Mouse (Mus musculus): ENCODE data around the gene Rasal2. TPM values are rescaled to one million over a fixed set of nuclear protein-coding genes. Genes with fewer than 3 reads are reported as not detected.
A peak's percentile ranks its signal among the peaks of the same experiment; 100 is the strongest.

Gene Rasal2
- polyA plus RNA-seq, 1 experiment from 2014 or later = 11.1 TPM

GRCm38 (mm10) chr1:157416628-157417027, 4.2 kb upstream of the Rasal2 start:
- H3K36me3 ChIP-seq (replicated peaks; ENCODE audit: control insufficient read depth, insufficient read depth, low read depth, low read length) = no peaks in the 10 kb centered on the region
- DNase-seq (ENCODE audit: low spot score) = no peak
- WGBS = 91% methylated on average over 2 of the region's 2 CpGs

GRCm38 (mm10) chr1:157415771-157416170, 3.4 kb upstream of the Rasal2 start:
- Histone ChIP-seq H3K27me3 (ENCODE audit: control insufficient read depth, insufficient read depth, low read length) (no peaks in the 10 kb centered on the region), H3K27ac (replicated peaks; ENCODE audit: low read depth, low read length) (no peak overlapping the region), H3K9ac (replicated peaks; ENCODE audit: low read length) (no peak overlapping the region), H3K4me1 (ENCODE audit: control insufficient read depth, insufficient read depth, low read length) (no peaks in the 10 kb centered on the region), H3K4me3 (ENCODE audit: low read depth, low read length) (no peak overlapping the region), H3K9me3 (replicated peaks; ENCODE audit: control insufficient read depth, low read length) (no peaks in the 10 kb centered on the region), H3K36me3 (replicated peaks; ENCODE audit: control insufficient read depth, insufficient read depth, low read depth, low read length) (no peaks in the 10 kb centered on the region), H3K4me2 (ENCODE audit: low read depth, low read length) (no peak overlapping the region)
- no peak for DNase-seq (ENCODE audit: low spot score)
- 73% methylated on average over 3 of the region's 3 CpGs for WGBS
- no peak for ATAC-seq (replicated peaks; ENCODE audit: insufficient number of reproducible peaks, low FRiP score, low TSS enrichment, low read depth)

More at GRCm38 (mm10) chr1:157416628-157417027, 4.2 kb upstream of the Rasal2 start:
- no peak for ATAC-seq (replicated peaks; ENCODE audit: insufficient number of reproducible peaks, low FRiP score, low TSS enrichment, low read depth)
- Histone ChIP-seq H3K9ac (replicated peaks; ENCODE audit: low read length) (no peak overlapping the region), H3K9me3 (replicated peaks; ENCODE audit: control insufficient read depth, low read length) (no peaks in the 10 kb centered on the region), H3K4me1 (ENCODE audit: control insufficient read depth, insufficient read depth, low read length) (no peaks in the 10 kb centered on the region), H3K4me2 (ENCODE audit: low read depth, low read length) (no peak overlapping the region), H3K27me3 (ENCODE audit: control insufficient read depth, insufficient read depth, low read length) (no peaks in the 10 kb centered on the region), H3K4me3 (ENCODE audit: low read depth, low read length) (no peak overlapping the region), H3K27ac (replicated peaks; ENCODE audit: low read depth, low read length) (no peak overlapping the region)

- WGBS = under 1% methylated on average over 51 of the region's 85 CpGs
- H3K4me2 ChIP-seq (ENCODE audit: low read depth, low read length) = peak overlapping the region; percentile 88
- H3K27ac ChIP-seq (replicated peaks; ENCODE audit: low read depth, low read length) = peak overlapping the region; percentile 90
- no peaks in the 10 kb centered on the region for H3K27me3 ChIP-seq (ENCODE audit: control insufficient read depth, insufficient read depth, low read length)
- no peaks in the 10 kb centered on the region for H3K36me3 ChIP-seq (replicated peaks; ENCODE audit: control insufficient read depth, insufficient read depth, low read depth, low read length)
- peak overlapping the region; percentile 83 for H3K9ac ChIP-seq (replicated peaks; ENCODE audit: low read length)
- ATAC-seq (replicated peaks; ENCODE audit: insufficient number of reproducible peaks, low FRiP score, low TSS enrichment, low read depth) (peak; percentile 92), DNase-seq (ENCODE audit: low spot score) (peak; percentile 44)
- no peaks in the 10 kb centered on the region for H3K4me1 ChIP-seq (ENCODE audit: control insufficient read depth, insufficient read depth, low read length)
- no peaks in the 10 kb centered on the region for H3K9me3 ChIP-seq (replicated peaks; ENCODE audit: control insufficient read depth, low read length)
- peak overlapping the region; percentile 90 for H3K4me3 ChIP-seq (ENCODE audit: low read depth, low read length)
Observed at GRCm38 (mm10) chr1:157411711-157412380, 549 bp downstream of the Rasal2 start.

DNA sequence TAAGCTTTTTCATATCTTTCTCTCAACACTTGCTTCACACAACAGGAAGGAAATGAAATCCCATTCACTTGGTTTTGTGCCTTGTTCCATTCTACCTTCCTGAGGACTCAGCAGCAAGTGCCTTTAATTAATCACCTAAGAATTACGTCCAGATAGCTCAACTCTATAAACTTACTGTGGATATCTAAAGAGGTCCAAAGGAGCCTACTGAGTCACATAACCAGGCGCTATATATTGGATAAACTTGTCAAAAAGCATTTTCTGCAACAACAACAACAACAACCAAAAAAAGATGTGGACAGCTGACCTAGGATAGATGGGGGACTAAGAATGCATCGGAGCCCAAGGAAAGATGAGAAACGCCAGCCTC, 1.1 kb downstream of the Rasal2 start:
- 0% methylated on average over 4 of the region's 4 CpGs for WGBS
- H3K27ac ChIP-seq (replicated peaks; ENCODE audit: low read depth, low read length) = no peak overlapping the region
- H3K27me3 ChIP-seq (ENCODE audit: control insufficient read depth, insufficient read depth, low read length) = no peaks in the 10 kb centered on the region
- no peaks in the 10 kb centered on the region for H3K9me3 ChIP-seq (replicated peaks; ENCODE audit: control insufficient read depth, low read length)
- no peaks in the 10 kb centered on the region for H3K4me1 ChIP-seq (ENCODE audit: control insufficient read depth, insufficient read depth, low read length)
- ATAC-seq (replicated peaks; ENCODE audit: insufficient number of reproducible peaks, low FRiP score, low TSS enrichment, low read depth) = no peak
- peak overlapping the region; percentile 88 for H3K4me2 ChIP-seq (ENCODE audit: low read depth, low read length)
- DNase-seq (ENCODE audit: low spot score) = no peak
- H3K4me3 ChIP-seq (ENCODE audit: low read depth, low read length) = peak overlapping the region; percentile 90
- peak overlapping the region; percentile 83 for H3K9ac ChIP-seq (replicated peaks; ENCODE audit: low read length)
- H3K36me3 ChIP-seq (replicated peaks; ENCODE audit: control insufficient read depth, insufficient read depth, low read depth, low read length) = no peaks in the 10 kb centered on the region

- H3K36me3 ChIP-seq (replicated peaks; ENCODE audit: control insufficient read depth, insufficient read depth, low read depth, low read length) = no peaks in the 10 kb centered on the region
- ATAC-seq (replicated peaks; ENCODE audit: insufficient number of reproducible peaks, low FRiP score, low TSS enrichment, low read depth) (no peak), DNase-seq (ENCODE audit: low spot score) (no peak)
- peak overlapping the region; percentile 88 for H3K4me2 ChIP-seq (ENCODE audit: low read depth, low read length)
- 14% methylated on average over 8 of the region's 8 CpGs for WGBS
- no peak overlapping the region for H3K27ac ChIP-seq (replicated peaks; ENCODE audit: low read depth, low read length)
- H3K27me3 ChIP-seq (ENCODE audit: control insufficient read depth, insufficient read depth, low read length) = no peaks in the 10 kb centered on the region
- no peak overlapping the region; the same call in 1 of the 2 replicates for H3K9ac ChIP-seq (replicated peaks; ENCODE audit: low read length)
- H3K9me3 ChIP-seq (replicated peaks; ENCODE audit: control insufficient read depth, low read length) = no peaks in the 10 kb centered on the region
- peak overlapping the region; percentile 90 for H3K4me3 ChIP-seq (ENCODE audit: low read depth, low read length)
- H3K4me1 ChIP-seq (ENCODE audit: control insufficient read depth, insufficient read depth, low read length) = no peaks in the 10 kb centered on the region
Observed at GRCm38 (mm10) chr1:157410937-157411336, 1.5 kb downstream of the Rasal2 start.

DNA sequence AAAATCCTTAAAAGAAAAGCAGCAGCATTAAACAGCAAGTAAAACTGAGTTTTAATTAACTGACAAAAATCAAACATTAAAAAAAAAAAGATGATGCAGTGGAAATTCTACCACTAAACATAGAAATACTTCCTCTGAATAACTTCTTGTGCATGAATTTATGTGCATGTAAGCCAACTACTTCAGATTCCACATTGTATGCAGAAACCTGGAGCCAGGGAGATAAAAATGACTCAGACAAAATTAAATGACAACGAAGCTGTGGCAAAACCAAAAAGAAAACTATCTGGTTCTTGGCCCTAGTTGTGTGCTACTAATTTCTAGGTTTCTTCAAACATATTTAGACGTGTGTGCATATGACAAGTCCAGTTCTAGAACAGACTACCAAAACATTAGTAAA, 2.7 kb downstream of the Rasal2 start:
- H3K4me1 ChIP-seq (ENCODE audit: control insufficient read depth, insufficient read depth, low read length) = no peaks in the 10 kb centered on the region
- ATAC-seq (replicated peaks; ENCODE audit: insufficient number of reproducible peaks, low FRiP score, low TSS enrichment, low read depth) = no peak
- 84% methylated on average over 2 of the region's 2 CpGs for WGBS

DNA sequence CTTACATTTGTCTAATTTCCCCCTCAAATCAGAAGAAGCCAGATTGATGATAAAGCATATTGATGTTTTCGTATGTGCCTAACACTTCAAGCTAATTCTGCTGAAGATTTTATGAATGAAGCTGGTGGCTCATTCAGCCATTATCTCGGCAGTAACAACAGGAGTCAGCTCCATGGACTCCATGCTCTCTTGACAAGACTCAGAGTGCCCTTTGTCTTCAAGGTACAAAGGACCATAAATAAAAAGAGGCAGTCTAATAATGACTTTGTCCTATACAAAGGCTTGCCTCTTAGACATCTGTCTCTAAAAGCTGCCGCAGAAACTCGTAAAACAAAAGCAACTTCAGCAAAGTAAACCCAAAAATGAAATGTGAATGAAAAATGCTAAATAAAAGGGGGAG, 24.4 kb downstream of the Rasal2 start:
- H3K27me3 ChIP-seq (ENCODE audit: control insufficient read depth, insufficient read depth, low read length) = no peaks in the 10 kb centered on the region
- DNase-seq (ENCODE audit: low spot score) (no peak), ATAC-seq (replicated peaks; ENCODE audit: insufficient number of reproducible peaks, low FRiP score, low TSS enrichment, low read depth) (no peak)
- no peak overlapping the region for H3K4me3 ChIP-seq (ENCODE audit: low read depth, low read length)
- no peaks in the 10 kb centered on the region for H3K9me3 ChIP-seq (replicated peaks; ENCODE audit: control insufficient read depth, low read length)
- no peaks in the 10 kb centered on the region for H3K36me3 ChIP-seq (replicated peaks; ENCODE audit: control insufficient read depth, insufficient read depth, low read depth, low read length)
- H3K27ac ChIP-seq (replicated peaks; ENCODE audit: low read depth, low read length) = no peak overlapping the region
- H3K4me2 ChIP-seq (ENCODE audit: low read depth, low read length) = no peak overlapping the region
- no peaks in the 10 kb centered on the region for H3K4me1 ChIP-seq (ENCODE audit: control insufficient read depth, insufficient read depth, low read length)
- 57% methylated on average over 4 of the region's 4 CpGs for WGBS
- no peak overlapping the region for H3K9ac ChIP-seq (replicated peaks; ENCODE audit: low read length)

More for the DNA sequence above, 2.7 kb downstream of the Rasal2 start:
- Histone ChIP-seq H3K4me3 (ENCODE audit: low read depth, low read length) (no peak overlapping the region), H3K4me2 (ENCODE audit: low read depth, low read length) (no peak overlapping the region), H3K27ac (replicated peaks; ENCODE audit: low read depth, low read length) (no peak overlapping the region), H3K9ac (replicated peaks; ENCODE audit: low read length) (no peak overlapping the region), H3K27me3 (ENCODE audit: control insufficient read depth, insufficient read depth, low read length) (no peaks in the 10 kb centered on the region), H3K36me3 (replicated peaks; ENCODE audit: control insufficient read depth, insufficient read depth, low read depth, low read length) (no peaks in the 10 kb centered on the region), H3K9me3 (replicated peaks; ENCODE audit: control insufficient read depth, low read length) (no peaks in the 10 kb centered on the region)
- DNase-seq (ENCODE audit: low spot score) = no peak

DNA sequence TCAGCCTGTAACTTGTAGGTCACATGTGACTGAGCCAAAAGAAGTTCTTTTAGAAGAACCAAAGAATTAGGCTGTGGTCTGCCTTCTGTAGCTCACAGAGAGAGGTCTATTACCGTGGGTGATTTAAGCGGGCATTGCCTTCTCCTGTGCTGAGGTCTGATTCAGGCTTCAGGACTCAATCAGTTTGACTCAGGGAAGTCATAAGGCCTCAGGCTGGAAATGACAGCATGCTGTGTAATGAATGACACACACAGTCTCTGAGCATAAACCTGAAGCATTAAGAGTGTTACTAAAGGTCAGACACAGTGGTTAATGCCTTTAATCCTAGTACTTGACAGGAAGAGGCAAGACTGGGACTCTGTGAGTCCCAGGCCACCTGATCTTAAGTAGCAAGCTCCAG, 31.7 kb downstream of the Rasal2 start:
- no peaks in the 10 kb centered on the region for H3K27me3 ChIP-seq (ENCODE audit: control insufficient read depth, insufficient read depth, low read length)
- DNase-seq (ENCODE audit: low spot score) = no peak

More for the DNA sequence above, 31.7 kb downstream of the Rasal2 start:
- 25% methylated on average over 2 of the region's 2 CpGs for WGBS
- Histone ChIP-seq H3K4me1 (ENCODE audit: control insufficient read depth, insufficient read depth, low read length) (no peaks in the 10 kb centered on the region), H3K36me3 (replicated peaks; ENCODE audit: control insufficient read depth, insufficient read depth, low read depth, low read length) (no peaks in the 10 kb centered on the region), H3K9me3 (replicated peaks; ENCODE audit: control insufficient read depth, low read length) (no peaks in the 10 kb centered on the region), H3K9ac (replicated peaks; ENCODE audit: low read length) (no peak overlapping the region), H3K4me2 (ENCODE audit: low read depth, low read length) (no peak overlapping the region), H3K27ac (replicated peaks; ENCODE audit: low read depth, low read length) (no peak overlapping the region), H3K4me3 (ENCODE audit: low read depth, low read length) (no peak overlapping the region)
- no peak for ATAC-seq (replicated peaks; ENCODE audit: insufficient number of reproducible peaks, low FRiP score, low TSS enrichment, low read depth)
